Mouse (Mus musculus) mouse trophoblast stem cell (cell line): Measurements from ENCODE around the gene Esam.

ENCODE experiments used
- in situ Hi-C, 2 experiments: fragments of 300-500 bp; cut with MseI, MboI; formaldehyde crosslinking; loops; 2 replicates in 1 of 2; 3 replicates in 1 of 2; pipeline ENCODE4 v1.15.1; 2025

Gene Esam

DNA sequence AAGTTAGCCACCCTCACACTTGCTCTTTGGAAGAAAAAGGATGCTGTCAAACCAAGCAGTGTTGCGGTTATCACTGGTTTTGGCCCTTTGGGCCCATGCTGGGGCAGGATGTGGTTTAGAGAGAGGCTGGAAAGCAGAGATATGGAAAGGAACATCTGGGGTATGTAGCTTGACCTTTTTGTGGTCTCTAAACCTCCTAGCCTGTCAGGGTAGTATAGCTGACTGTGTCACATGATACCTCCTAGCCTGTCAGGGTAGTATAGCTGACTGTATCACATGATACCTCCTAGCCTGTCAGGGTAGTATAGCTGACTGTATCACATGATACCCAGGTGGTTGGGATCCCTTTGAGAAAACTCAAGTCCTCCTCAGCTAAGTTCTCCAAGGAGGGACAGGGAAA, 26.4 kb downstream of the Esam start:
- in situ Hi-C loops: no loop called here

DNA sequence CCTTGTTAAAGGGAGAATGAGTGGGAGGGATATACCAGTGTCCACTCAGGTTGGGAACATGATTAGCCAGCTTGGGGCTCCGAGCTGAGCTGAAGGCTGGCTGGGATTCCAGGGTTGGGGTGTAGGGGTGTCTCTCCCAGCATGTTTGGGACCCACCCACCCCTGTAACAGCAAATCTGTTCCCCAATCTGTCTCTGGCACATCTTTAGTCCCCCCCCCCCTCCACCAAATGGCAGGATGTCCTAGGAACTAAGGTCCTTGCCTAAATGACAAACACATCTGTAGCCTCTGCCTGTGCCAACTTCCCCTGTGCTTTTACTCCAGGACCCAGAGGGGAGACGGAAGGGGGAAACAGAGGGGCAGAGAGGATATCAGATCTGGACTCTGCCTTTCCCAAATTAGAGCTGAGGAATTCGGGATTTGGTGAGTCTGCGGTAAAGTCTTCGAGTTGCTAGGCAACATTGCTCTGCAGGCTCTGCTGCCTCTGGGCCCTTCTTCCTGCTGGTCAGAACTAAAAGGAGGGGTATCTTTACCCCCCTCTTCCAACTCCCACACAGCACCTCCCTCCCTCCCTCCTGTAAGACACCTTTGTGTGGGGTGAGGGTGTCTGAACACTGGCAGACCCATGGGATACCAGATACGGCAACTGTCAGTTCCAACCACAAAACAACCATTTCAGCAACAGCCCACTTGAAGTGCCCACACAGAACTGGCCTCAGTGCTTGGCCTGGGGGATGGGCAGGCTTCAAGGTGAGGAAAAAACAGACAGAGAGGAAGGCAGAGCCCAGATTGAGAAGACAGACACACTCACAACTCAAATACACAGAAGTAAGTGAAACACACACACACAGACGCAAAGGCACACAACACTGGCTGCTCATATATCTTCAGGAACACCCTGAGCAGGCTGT, 27.2 kb downstream of the Esam start, which contains the start of gene Siae:
Gene Siae (plus strand): TSS at position 861 of the 911 bp plus-strand sequence.
- in situ Hi-C loops: no loop called here

DNA sequence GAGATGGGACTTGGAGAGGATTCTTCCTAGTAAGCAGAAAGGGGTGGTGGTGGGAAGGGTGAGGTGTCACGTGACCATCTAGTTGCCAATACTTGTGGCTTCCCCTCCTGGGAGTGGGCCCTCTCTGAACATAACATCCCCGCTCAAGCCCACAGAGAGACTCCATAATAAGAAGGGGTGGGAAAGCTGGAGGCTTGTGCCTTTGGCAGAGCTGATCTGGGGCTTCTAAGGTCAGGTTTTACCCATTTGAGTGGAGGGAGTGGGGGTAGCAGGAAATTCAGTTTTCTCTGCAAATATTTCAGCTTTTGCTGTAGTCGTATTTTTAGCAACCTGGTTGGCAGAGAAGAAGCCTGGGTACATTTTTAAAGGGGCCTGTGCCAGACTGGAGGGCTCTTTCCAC, 28.5 kb downstream of the Esam start:
- in situ Hi-C loops: no loop called here

DNA sequence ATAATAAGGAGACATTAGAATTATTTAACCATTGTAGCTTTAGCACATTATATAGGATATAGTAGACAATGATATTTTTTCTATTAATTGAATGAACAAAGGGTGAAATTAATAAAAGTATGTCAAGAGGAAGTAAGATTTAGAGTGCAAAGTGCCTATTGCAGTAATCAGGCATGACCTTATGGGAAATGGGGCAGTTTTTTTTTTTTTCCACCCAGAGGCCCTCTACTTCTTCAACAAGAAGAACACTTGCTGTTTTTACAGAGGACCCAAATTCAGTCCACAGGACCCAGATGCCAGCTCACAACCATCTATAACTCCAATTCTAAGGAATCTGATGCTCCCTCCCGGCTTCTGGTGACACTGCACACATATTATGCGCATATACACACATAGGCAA, 32.7 kb downstream of the Esam start:
- in situ Hi-C loops: no loop called here

DNA sequence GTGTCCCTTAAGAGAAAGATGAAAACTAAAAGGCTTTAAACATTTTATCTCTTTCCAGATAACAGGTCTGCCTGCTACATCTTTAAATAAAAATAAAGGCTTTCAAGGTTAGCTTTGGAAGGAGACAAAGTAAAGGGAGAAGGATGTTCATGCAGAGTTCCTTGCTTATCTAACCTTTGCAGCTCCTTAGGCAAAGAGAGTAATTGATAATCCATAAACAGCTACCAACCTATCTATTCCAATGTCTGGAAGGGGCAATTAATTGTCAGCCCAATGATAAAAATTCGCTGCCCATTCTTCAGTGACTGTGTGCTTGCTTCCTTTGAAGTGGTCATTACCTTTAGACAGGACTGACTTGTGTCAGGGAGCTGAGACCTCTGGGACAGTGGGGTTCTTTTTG, 35.9 kb downstream of the Esam start:
- in situ Hi-C loops: no loop called here

DNA sequence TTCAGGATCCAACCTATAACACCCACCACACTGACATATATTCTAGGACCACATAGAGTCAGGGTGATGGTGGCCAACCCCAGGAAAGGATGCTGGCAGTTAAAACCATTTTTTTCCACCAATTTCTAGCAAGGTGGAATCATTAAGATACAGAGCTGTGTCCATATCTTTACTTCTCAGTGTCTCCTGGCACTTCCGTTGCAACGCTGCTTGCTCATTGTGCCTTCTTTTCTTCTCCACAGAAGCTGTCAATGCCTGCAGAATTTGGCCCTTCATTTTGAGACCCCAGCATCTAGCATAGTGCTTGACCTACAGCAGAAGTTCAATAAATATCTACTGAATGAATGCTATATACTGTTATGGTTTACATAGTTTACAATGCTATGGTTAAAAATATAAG, 39.1 kb downstream of the Esam start:
- in situ Hi-C loops: no loop called here

DNA sequence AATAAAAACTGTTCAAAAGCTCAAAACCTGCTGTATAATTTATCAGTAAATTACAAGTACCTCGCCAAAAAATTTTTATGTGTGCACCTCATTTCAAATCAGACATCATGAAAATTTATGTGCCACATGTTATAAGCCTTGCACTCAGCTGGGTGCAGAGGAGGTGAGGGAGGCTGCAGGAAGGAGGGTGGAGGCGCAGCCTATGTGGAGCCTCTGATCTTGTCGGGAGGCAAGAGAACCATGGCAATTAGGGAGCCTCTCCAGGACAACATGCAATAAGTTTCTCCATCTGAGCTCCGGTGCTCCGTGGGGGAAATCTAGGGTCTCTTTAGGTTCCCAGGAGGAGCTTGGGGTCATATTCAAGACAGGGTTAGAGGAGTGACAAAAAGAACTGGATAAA, 39.6 kb downstream of the Esam start:
- in situ Hi-C loops: no loop called here

DNA sequence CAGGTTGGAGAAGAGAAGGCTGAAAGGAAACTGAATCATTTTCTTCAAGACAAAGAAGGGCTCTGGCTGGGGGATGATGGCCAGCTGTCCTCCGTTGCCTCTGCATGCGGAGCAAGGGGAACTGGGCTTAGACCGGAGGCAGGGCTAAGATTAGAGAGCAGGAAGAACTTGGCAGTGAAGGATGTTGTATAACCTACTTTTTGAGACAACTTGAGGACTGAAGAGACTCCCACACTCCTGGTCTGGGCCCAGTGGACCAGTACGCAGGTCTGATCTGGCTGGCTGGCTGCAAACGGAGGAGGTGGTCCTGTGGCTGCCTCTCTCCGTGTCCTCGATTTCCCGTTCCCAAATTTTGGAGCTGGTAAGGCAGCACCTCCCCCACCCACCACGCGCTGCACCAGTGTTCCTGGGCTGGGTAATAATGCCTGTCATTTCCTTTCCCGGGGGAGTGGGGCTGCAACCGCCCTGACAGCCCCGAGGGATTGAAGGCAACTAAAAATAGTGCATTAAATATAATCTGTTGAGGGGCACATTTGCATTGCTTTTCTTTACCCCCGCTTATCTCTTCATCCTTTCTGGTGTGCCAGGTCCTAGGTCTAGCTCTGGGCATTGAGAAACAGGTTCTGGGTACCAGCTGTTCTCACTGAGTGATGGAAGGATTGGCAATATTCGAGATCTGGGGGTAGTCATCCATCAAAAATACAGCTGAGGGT, 40.2 kb downstream of the Esam start:
- in situ Hi-C loops: no loop called here

DNA sequence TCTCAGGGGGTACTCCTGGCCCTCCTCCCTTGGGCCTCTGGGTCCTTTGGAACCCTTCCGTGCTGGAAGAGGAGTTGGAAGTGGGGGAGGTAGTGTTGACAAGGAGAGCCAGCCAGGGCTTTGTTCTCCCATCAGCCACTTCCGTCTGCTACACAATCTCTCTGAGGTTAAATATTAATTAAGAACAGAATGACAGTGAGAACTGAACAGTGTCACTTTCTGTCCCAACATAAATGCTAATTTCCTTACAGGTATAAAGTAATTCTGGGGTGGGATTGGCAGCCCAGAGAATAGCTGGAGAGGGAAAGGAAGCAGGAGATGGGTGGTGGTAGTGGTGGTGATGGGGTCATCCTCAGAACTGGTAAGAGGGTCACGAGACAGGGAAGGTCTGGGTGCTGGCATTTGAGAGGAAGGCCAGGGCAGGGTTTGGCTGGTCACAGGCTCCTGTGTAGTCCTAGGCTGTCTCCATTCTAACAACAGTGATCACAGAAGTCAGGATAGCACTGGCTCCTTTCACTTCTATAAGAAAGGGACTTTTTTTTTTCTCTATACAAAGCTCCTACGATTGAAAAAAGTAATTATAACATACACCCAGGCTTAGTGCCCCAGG, 40.8 kb downstream of the Esam start:
- in situ Hi-C loops: no loop called here

DNA sequence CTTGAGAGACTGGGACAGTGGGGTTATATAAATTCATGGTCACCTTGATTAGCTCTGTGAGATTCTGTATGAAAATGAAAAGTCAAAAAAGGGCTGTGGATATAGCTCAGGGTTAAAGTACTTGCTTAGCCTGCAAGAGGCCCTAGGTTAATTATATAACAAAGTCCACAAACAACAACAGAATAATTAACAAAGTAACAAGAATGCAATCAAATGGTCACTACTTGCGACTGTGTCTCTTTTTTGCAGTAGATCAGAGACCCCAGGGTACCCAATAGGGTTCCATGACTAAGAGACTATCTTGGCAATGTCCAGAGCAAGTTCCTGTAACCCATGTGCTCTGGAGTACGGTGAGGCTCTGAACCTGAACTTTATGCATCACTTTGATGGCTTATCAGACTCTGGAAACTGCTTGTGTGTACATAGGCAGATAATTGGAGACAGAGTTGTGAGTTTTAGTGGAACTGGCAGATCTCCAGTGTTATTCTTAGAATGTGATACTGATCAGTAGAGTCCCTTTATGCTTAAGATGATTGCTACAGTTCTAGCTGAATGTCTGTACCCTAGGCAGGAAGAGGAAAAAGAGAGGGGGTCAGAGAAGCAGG, 41.5 kb downstream of the Esam start:
- in situ Hi-C loops: no loop called here

DNA sequence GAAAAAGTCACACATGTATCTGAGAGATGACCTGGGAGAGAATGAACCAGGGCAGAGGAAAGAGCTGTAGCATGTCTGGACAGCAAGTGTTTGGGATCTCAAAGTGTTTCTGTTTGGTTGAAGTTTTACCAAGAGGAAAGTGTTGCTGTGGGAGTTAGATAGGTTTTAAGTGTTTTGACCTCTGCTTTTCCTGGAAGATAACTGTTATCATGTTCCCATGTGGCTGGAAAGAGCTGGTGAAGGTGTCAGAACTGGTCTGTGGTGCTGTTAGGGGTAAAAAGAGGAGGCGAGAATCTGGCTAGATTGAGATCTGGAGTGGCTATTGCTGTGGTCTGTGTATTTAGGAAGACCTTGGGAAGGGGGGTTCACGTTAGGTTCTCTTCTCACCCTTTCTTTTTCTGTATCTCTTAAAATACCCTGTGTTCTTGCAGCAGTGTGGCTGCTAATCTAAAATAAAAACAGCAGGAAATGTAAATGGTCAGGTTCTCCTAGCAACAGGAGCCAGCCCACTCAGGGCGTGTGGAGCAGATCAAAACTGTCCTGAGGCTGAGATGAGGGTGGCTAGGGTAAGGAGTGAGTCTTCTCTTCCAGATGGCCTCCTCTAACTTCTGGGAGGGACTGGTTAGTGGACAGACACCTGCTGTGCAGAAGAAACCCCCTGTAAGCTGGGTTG, 44.5 kb downstream of the Esam start:
- in situ Hi-C loops: no loop called here

DNA sequence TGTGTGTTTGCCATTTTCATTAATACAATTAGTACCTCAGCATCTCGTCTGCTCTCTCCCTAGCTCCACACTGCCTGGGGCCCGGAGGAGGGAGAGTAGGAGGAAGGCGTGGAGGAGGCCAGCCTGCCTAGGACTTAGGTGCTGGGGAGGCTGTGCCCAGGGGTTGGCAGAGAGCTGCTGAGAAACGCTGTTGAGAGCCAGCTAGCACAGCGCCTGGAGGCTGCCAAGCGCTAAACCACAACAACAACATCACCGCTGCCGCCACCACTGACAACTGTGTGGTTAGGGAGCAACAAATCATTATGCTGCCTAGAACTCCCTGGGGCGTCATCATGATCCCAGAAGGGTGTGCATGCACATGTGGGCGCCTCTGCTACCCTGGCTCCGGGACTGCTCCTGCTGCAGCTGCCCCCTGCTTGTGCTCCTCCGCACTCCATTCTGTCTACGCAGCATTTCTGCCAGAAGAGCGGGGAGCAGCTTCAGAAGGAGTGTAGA, 48.6 kb downstream of the Esam start:
- in situ Hi-C loops: no loop called here

DNA sequence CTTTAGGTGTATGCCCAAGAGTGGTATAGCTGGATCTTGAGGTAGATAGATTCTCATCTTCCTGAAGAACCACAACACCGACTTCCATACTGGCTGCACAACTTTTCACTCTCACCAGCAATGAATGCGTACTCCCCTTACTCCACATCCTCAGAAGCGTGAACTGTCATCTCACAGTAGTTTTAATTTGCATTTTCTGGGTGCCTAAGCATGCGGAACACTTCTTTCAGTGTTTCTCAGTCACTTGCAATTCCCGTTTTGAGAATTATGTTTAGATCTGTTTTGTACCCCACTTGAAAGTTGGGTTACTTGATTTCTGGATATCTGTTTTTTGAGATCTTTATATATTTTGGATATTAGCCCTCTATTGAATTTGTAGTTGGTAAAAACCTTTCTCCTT, 55.7 kb downstream of the Esam start:
- in situ Hi-C loops: no loop called here

DNA sequence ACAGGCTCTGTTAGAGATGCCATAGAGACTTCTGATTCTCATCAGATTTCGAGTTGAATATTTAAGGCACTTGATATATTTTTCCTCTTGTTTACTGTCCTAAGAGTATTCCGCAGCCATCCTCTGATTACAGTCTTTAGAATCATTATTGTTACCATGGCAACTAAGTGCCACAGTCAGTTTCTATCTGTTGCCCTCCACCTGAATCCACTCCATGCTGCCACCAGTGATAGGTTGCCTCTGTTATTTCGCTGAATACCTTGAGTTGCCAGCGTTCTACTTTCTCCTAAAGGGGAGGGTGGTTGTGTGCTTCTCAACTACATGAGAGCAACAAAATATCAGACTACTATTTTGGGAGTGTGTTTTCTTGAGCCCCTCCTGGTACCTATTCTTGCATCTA, 58.8 kb downstream of the Esam start:
- in situ Hi-C loops: no loop called here
